Mouse (Mus musculus) ES-E14 (cell line): ENCODE results near the gene Shroom3.

Source experiments
- CHD2 ChIP-seq: IDR thresholded peaks from 2 replicates; pipeline ENCODE4 v1.6.1; 2014; ENCODE audit warnings: mild to moderate bottlenecking, low read depth, low read length, inconsistent platforms
- HCFC1 ChIP-seq: IDR thresholded peaks from 2 replicates; pipeline ENCODE4 v1.6.1; 2012; ENCODE audit warnings: low read length, inconsistent platforms, borderline replicate concordance; ENCODE audit not compliant: insufficient read depth
- MAFK ChIP-seq: IDR thresholded peaks from 2 replicates; pipeline ENCODE4 v1.6.1; 2014; ENCODE audit warnings: mild to moderate bottlenecking, low read depth, low read length, inconsistent platforms; ENCODE audit not compliant: insufficient read depth
- ZC3H11A ChIP-seq: IDR thresholded peaks from 2 replicates; pipeline ENCODE4 v1.6.1; 2012; ENCODE audit warnings: low read depth, mild to moderate bottlenecking, inconsistent platforms, low read length, borderline replicate concordance

DNA sequence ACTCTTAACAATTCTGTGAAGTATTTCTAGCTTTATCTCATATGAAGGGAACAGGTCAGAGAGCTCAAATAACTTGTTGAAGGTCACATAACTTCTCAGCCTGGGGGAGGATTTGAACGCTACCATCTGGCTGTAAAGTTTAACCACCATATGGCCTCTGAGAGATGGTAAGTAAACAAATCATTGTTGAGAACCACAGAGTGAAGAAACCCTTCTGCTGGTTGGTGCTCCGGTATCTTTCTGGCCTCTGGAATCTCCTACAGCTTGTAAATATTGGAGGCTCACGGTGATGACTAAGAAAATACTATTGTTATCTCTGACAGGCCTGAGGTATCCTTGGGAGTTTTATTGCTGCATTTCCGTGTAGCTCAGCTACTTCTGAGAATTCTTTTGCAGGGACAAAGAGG lies 80.3 kb downstream of the Shroom3 start:
- TF ChIP-seq MAFK (no peak), HCFC1 (no peak), CHD2 (no peak), ZC3H11A (no peak)
